Mouse (Mus musculus) neural tube, embryonic 14.5 days (tissue): ENCODE data around the gene P3h3. TPM values are rescaled to one million over a fixed set of nuclear protein-coding genes. Genes with fewer than 3 reads are reported as not detected.

Experiments
- ATAC-seq: fragments of 200-750 bp; cut with Nextera tagmentation; 2 replicates; pipeline ENCODE4 v1.8.0; 2017; ENCODE audit warnings: low read depth, mild to moderate bottlenecking, moderate TSS enrichment, moderate library complexity
- H3K27ac ChIP-seq: fragments of 300-500 bp; sonication (generic); 2 replicates; pipeline ENCODE4 v1.5.1; 2014; ENCODE audit warnings: low read depth, mild to moderate bottlenecking, control low read depth, low read length, moderate library complexity, mixed read lengths
- H3K27me3 ChIP-seq: fragments of 300-500 bp; sonication (generic); 2 replicates; pipeline ENCODE4 v1.6.1; 2014; ENCODE audit warnings: low read length; ENCODE audit not compliant: control insufficient read depth, insufficient read depth
- H3K36me3 ChIP-seq: fragments of 300-500 bp; sonication (generic); 2 replicates; pipeline ENCODE4 v1.6.1; 2014; ENCODE audit warnings: low read length, mixed read lengths; ENCODE audit not compliant: control insufficient read depth, insufficient read depth
- H3K4me1 ChIP-seq: fragments of 300-500 bp; sonication (generic); 2 replicates; pipeline ENCODE4 v1.6.1; 2014; ENCODE audit warnings: low read length; ENCODE audit not compliant: control insufficient read depth, insufficient read depth
- H3K4me2 ChIP-seq: fragments of 300-500 bp; sonication (generic); 2 replicates; pipeline ENCODE4 v1.6.1; 2014; ENCODE audit warnings: mild to moderate bottlenecking, low read depth, low read length, control low read depth
- H3K4me3 ChIP-seq: fragments of 300-500 bp; sonication (generic); 2 replicates; pipeline ENCODE4 v1.5.1; 2014; ENCODE audit warnings: low read depth, low read length, control low read depth, mixed read lengths
- H3K9ac ChIP-seq: fragments of 300-500 bp; sonication (generic); replicated peaks from 2 replicates; pipeline ENCODE4 v1.6.1; 2014; ENCODE audit warnings: low read depth, mild to moderate bottlenecking, control low read depth, low read length, mixed read lengths
- H3K9me3 ChIP-seq: fragments of 300-500 bp; sonication (generic); 2 replicates; pipeline ENCODE4 v1.6.1; 2016; ENCODE audit warnings: low read length; ENCODE audit not compliant: control insufficient read depth
- WGBS: fragments of 180-500 bp; shearing (Covaris S2); extraction: QIAGEN DNeasy Blood & Tissue Kit; methylation state at CpG from one replicate; pipeline ENCODE4 v1.1.7; 2014; 5-methylcytosine and 5-hydroxymethylcytosine counted together
- polyA plus RNA-seq: library from polyadenylated mRNA; unstranded; fragments of >200 nt; fragmentation: Nextera tagmentation; extraction: Ambion mirVana; gene quantifications from 2 replicates; pipeline ENCODE4 v1.2.1, GENCODE M21; 2014

P3h3 gene
- polyA plus RNA-seq, 1 experiment from 2014 or later = 19.1 TPM

GRCm38 (mm10) chr6:124861266-124861665 is 3.7 kb upstream of the P3h3 start:
- WGBS = 82% methylated on average over 19 of the region's 19 CpGs
- Histone ChIP-seq H3K9me3 (no peaks in the 10 kb centered on the region), H3K27ac (no peak overlapping the region), H3K9ac (no peak overlapping the region), H3K27me3 (no peaks in the 10 kb centered on the region), H3K36me3 (no peaks in the 10 kb centered on the region), H3K4me1 (peaks cover 54% of the 10 kb centered on the region), H3K4me3 (no peak overlapping the region; the same call in 1 of the 2 replicates), H3K4me2 (peak overlapping the region; percentile 16; the same call in 1 of the 2 replicates)
- no peak for ATAC-seq

- Histone ChIP-seq H3K9me3 (no peaks in the 10 kb centered on the region), H3K4me3 (no peak overlapping the region), H3K27me3 (no peaks in the 10 kb centered on the region), H3K4me2 (no peak overlapping the region; the same call in 1 of the 2 replicates), H3K4me1 (peaks cover 54% of the 10 kb centered on the region), H3K36me3 (no peaks in the 10 kb centered on the region), H3K9ac (0 out of 2 replicates have a peak overlapping the region, but pooled peaks have one; percentile 11), H3K27ac (peak overlapping the region; percentile 71; the same call in 1 of the 2 replicates)
- ATAC-seq = no peak
- 88% methylated on average over 9 of the region's 9 CpGs for WGBS
Observed at GRCm38 (mm10) chr6:124860511-124860910, 3.0 kb upstream of the P3h3 start.

DNA sequence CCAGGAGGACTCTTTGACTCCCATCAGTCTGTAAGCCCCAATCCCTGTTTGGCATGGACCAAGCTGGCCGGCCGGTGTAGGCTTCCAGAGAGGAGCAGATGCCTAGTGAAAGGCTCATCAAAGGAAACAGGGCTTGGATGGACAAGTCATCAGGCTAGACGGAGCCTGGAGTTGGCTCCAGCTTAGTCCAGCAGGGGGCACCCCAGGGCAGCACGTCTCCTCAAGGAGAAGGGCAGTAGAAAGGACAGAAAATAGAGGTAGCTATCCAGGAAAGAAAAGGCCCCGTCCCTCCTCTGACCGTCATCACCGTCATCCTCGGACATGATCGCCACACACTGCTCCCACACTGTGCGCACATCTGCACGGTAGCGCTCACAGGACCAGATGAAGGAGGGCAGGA is 2.2 kb upstream of the P3h3 start:
- 0 out of 2 replicates have a peak overlapping the region, but pooled peaks have one; percentile 9 for H3K4me3 ChIP-seq
- no peaks in the 10 kb centered on the region for H3K36me3 ChIP-seq
- 11% methylated on average over 12 of the region's 12 CpGs for WGBS
- peak overlapping the region; percentile 37; the same call in 1 of the 2 replicates for H3K9ac ChIP-seq
- no peak for ATAC-seq
- no peaks in the 10 kb centered on the region for H3K9me3 ChIP-seq
- peaks cover 50% of the 10 kb centered on the region for H3K4me1 ChIP-seq
- peak overlapping the region; percentile 37 for H3K4me2 ChIP-seq
- no peaks in the 10 kb centered on the region for H3K27me3 ChIP-seq
- peak overlapping the region; percentile 71 for H3K27ac ChIP-seq

- ATAC-seq = no peak
- WGBS = 78% methylated on average over 28 of the region's 28 CpGs
- H3K27me3 ChIP-seq = no peaks in the 10 kb centered on the region
- no peaks in the 10 kb centered on the region for H3K36me3 ChIP-seq
- H3K9ac ChIP-seq = no peak overlapping the region
- H3K27ac ChIP-seq = no peak overlapping the region
- peak overlapping the region; percentile 76; the same call in 1 of the 2 replicates for H3K4me2 ChIP-seq
- no peaks in the 10 kb centered on the region for H3K9me3 ChIP-seq
- H3K4me3 ChIP-seq = no peak overlapping the region
- peaks cover 44% of the 10 kb centered on the region for H3K4me1 ChIP-seq
Observed at GRCm38 (mm10) chr6:124858561-124859318, 1.2 kb upstream of the P3h3 start.

- peak overlapping the region; percentile 76 for H3K4me2 ChIP-seq
- ATAC-seq = no peak
- H3K27me3 ChIP-seq = no peaks in the 10 kb centered on the region
- H3K27ac ChIP-seq = peak overlapping the region; percentile 99
- WGBS = 21% methylated on average over 26 of the region's 26 CpGs
- H3K9me3 ChIP-seq = no peaks in the 10 kb centered on the region
- H3K36me3 ChIP-seq = no peaks in the 10 kb centered on the region
- peak overlapping the region; percentile 95; the same call in 1 of the 2 replicates for H3K9ac ChIP-seq
- H3K4me3 ChIP-seq = peak overlapping the region; percentile 71
- peaks cover 44% of the 10 kb centered on the region for H3K4me1 ChIP-seq
Observed at GRCm38 (mm10) chr6:124857840-124858530, 433 bp upstream of the P3h3 start.

GRCm38 (mm10) chr6:124856321-124856720 is 1.2 kb downstream of the P3h3 start:
- H3K4me3 ChIP-seq = peak overlapping the region; percentile 71

GRCm38 (mm10) chr6:124854647-124855046 is 2.9 kb downstream of the P3h3 start:
- Histone ChIP-seq H3K27ac (no peak overlapping the region), H3K36me3 (0 out of 2 replicates have a peak, but pooled peaks cover 4% of the 10 kb centered on the region), H3K9ac (no peak overlapping the region), H3K4me2 (no peak overlapping the region), H3K27me3 (no peaks in the 10 kb centered on the region), H3K9me3 (no peaks in the 10 kb centered on the region), H3K4me1 (peaks cover 12% of the 10 kb centered on the region; the same call in 1 of the 2 replicates), H3K4me3 (no peak overlapping the region)
- no peak for ATAC-seq
- WGBS = 82% methylated on average over 12 of the region's 12 CpGs

More at GRCm38 (mm10) chr6:124856321-124856720, 1.2 kb downstream of the P3h3 start:
- no peaks in the 10 kb centered on the region for H3K9me3 ChIP-seq
- 6% methylated on average over 13 of the region's 14 CpGs for WGBS
- 0 out of 2 replicates have a peak, but pooled peaks cover 4% of the 10 kb centered on the region for H3K36me3 ChIP-seq
- H3K9ac ChIP-seq = peak overlapping the region; percentile 95
- H3K4me2 ChIP-seq = peak overlapping the region; percentile 76
- ATAC-seq = peak; percentile 81
- H3K27me3 ChIP-seq = no peaks in the 10 kb centered on the region
- H3K4me1 ChIP-seq = peaks cover 29% of the 10 kb centered on the region
- peak overlapping the region; percentile 99 for H3K27ac ChIP-seq

DNA sequence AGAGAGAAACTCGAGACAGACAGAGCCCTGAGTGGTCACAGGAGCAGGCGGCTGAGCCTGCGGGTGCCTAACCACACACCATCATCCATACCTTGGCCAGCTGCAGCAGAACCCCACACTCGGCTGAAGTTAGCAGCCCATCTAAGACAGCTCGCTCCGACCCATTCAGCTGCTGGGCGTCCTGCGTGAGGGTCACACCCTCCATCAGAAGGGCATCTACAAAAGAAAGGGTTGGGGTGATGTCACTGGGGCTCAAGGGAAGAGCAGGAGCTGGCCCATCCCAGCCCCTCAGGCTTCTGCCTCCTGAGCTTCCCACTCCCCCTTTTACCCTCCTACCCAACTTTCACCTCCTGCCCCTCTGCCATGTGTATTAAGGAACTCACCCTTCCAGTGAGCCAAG is 7.0 kb downstream of the P3h3 start:
- H3K9me3 ChIP-seq = no peaks in the 10 kb centered on the region
- no peak overlapping the region for H3K9ac ChIP-seq
- no peak for ATAC-seq
- H3K4me1 ChIP-seq = no peaks in the 10 kb centered on the region
- no peak overlapping the region for H3K4me2 ChIP-seq
- H3K27me3 ChIP-seq = no peaks in the 10 kb centered on the region
- WGBS = 45% methylated on average over 6 of the region's 8 CpGs
- no peak overlapping the region for H3K4me3 ChIP-seq
- H3K36me3 ChIP-seq = peaks cover 8% of the 10 kb centered on the region; the same call in 1 of the 2 replicates
- H3K27ac ChIP-seq = no peak overlapping the region
